Mouse (Mus musculus): ENCODE results near the gene Olfr68. TPM values are rescaled to one million over a fixed set of nuclear protein-coding genes. Genes with fewer than 3 reads are reported as not detected.
"Not testable (repeated sequence)": the region's sequence is repeated elsewhere in the genome, so short reads cannot be mapped to it uniquely, and the experiment has no call there.

Gene Olfr68
- polyA plus RNA-seq, 1 experiment: not detected

GRCm38 (mm10) chr7:103771494-103771893 lies 8.0 kb downstream of the Olfr68 start, which contains the start of gene Olfr69:
Gene Olfr69 (minus strand): TSS chr7:103771594.
- Histone ChIP-seq H3K4me3 (ENCODE audit: control insufficient read depth, insufficient read depth, low read length) (no peak within 1 kb of the TSS), H3K36me3 (ENCODE audit: control insufficient read depth, insufficient read depth, low read length) (no peaks in the 10 kb centered on the region), H3K27ac (ENCODE audit: control insufficient read depth, insufficient read depth, low read length) (no peak within 1 kb of the TSS), H3K4me1 (replicated peaks; ENCODE audit: control insufficient read depth, insufficient read depth, low read length) (no peaks in the 10 kb centered on the region), H3K27me3 (ENCODE audit: control insufficient read depth, insufficient read depth, low read length) (no peaks in the 10 kb centered on the region)
- DNase-seq: no peak
- WGBS: 90% methylated on average over 2 of the region's 2 CpGs
- no peak for TF ChIP-seq CTCF (IDR thresholded peaks at IDR 0.05; ENCODE audit: borderline replicate concordance, control insufficient read depth, extremely low read depth, insufficient read depth, low read length, poor library complexity)
- no peak for TF ChIP-seq POLR2A (IDR thresholded peaks at IDR 0.05; ENCODE audit: control insufficient read depth, extremely low read depth, insufficient read depth, low read length, poor library complexity)

GRCm38 (mm10) chr7:103767687-103768086 lies 11.8 kb downstream of the Olfr68 start:
- H3K36me3 ChIP-seq (ENCODE audit: control insufficient read depth, insufficient read depth, low read length); H3K27ac ChIP-seq (ENCODE audit: control insufficient read depth, insufficient read depth, low read length); H3K4me3 ChIP-seq (ENCODE audit: control insufficient read depth, insufficient read depth, low read length); DNase-seq; H3K27me3 ChIP-seq (ENCODE audit: control insufficient read depth, insufficient read depth, low read length); H3K4me1 ChIP-seq (replicated peaks; ENCODE audit: control insufficient read depth, insufficient read depth, low read length): not testable (repeated sequence)
- 96% methylated on average over 6 of the region's 6 CpGs for WGBS

- not testable (repeated sequence) for H3K27me3 ChIP-seq (ENCODE audit: control insufficient read depth, insufficient read depth, low read length); H3K36me3 ChIP-seq (ENCODE audit: control insufficient read depth, insufficient read depth, low read length); H3K4me3 ChIP-seq (ENCODE audit: control insufficient read depth, insufficient read depth, low read length); H3K4me1 ChIP-seq (replicated peaks; ENCODE audit: control insufficient read depth, insufficient read depth, low read length); DNase-seq; H3K27ac ChIP-seq (ENCODE audit: control insufficient read depth, insufficient read depth, low read length)
- WGBS: 20% methylated on average over 6 of the region's 6 CpGs
These were observed 17.3 kb downstream of the Olfr68 start for GRCm38 (mm10) chr7:103762212-103762611.

GRCm38 (mm10) chr7:103757233-103757632 lies 22.3 kb downstream of the Olfr68 start, which contains the start of gene Olfr630:
Gene Olfr630 (minus strand): TSS chr7:103757333.
- no peak for TF ChIP-seq POLR2A (IDR thresholded peaks at IDR 0.05; ENCODE audit: control insufficient read depth, extremely low read depth, insufficient read depth, low read length, poor library complexity)
- TF ChIP-seq CTCF (IDR thresholded peaks at IDR 0.05; ENCODE audit: borderline replicate concordance, control insufficient read depth, extremely low read depth, insufficient read depth, low read length, poor library complexity): no peak
- DNase-seq: no peak
- 67% methylated on average over 2 of the region's 2 CpGs for WGBS

GRCm38 (mm10) chr7:103744843-103745242 lies 34.7 kb downstream of the Olfr68 start, which contains the start of gene Olfr629:
Gene Olfr629 (minus strand): TSS chr7:103744943.
- WGBS: 96% methylated on average over 2 of the region's 2 CpGs
- Histone ChIP-seq H3K4me1 (replicated peaks; ENCODE audit: control insufficient read depth, insufficient read depth, low read length) (no peaks in the 10 kb centered on the region), H3K27me3 (ENCODE audit: control insufficient read depth, insufficient read depth, low read length) (no peaks in the 10 kb centered on the region), H3K27ac (ENCODE audit: control insufficient read depth, insufficient read depth, low read length) (no peak within 1 kb of the TSS), H3K4me3 (ENCODE audit: control insufficient read depth, insufficient read depth, low read length) (no peak within 1 kb of the TSS), H3K36me3 (ENCODE audit: control insufficient read depth, insufficient read depth, low read length) (no peaks in the 10 kb centered on the region)
- no peak for DNase-seq
- TF ChIP-seq POLR2A (IDR thresholded peaks at IDR 0.05; ENCODE audit: control insufficient read depth, extremely low read depth, insufficient read depth, low read length, poor library complexity) (no peak), CTCF (IDR thresholded peaks at IDR 0.05; ENCODE audit: borderline replicate concordance, control insufficient read depth, extremely low read depth, insufficient read depth, low read length, poor library complexity) (no peak)

More at GRCm38 (mm10) chr7:103757233-103757632, 22.3 kb downstream of the Olfr68 start, which contains the start of gene Olfr630:
- H3K36me3 ChIP-seq (ENCODE audit: control insufficient read depth, insufficient read depth, low read length): no peaks in the 10 kb centered on the region
- no peak within 1 kb of the TSS for H3K27ac ChIP-seq (ENCODE audit: control insufficient read depth, insufficient read depth, low read length)
- no peaks in the 10 kb centered on the region for H3K4me1 ChIP-seq (replicated peaks; ENCODE audit: control insufficient read depth, insufficient read depth, low read length)
- no peaks in the 10 kb centered on the region for H3K27me3 ChIP-seq (ENCODE audit: control insufficient read depth, insufficient read depth, low read length)
- H3K4me3 ChIP-seq (ENCODE audit: control insufficient read depth, insufficient read depth, low read length): no peak within 1 kb of the TSS

GRCm38 (mm10) chr7:103730074-103730473 lies 49.4 kb downstream of the Olfr68 start, which contains the start of gene Olfr628:
Gene Olfr628 (plus strand): TSS chr7:103730374.
- Histone ChIP-seq H3K4me1 (replicated peaks; ENCODE audit: control insufficient read depth, insufficient read depth, low read length) (no peaks in the 10 kb centered on the region), H3K4me3 (ENCODE audit: control insufficient read depth, insufficient read depth, low read length) (no peak within 1 kb of the TSS), H3K27me3 (ENCODE audit: control insufficient read depth, insufficient read depth, low read length) (no peaks in the 10 kb centered on the region), H3K36me3 (ENCODE audit: control insufficient read depth, insufficient read depth, low read length) (no peaks in the 10 kb centered on the region), H3K27ac (ENCODE audit: control insufficient read depth, insufficient read depth, low read length) (no peak within 1 kb of the TSS)
- DNase-seq: no peak
- 100% methylated on average over 1 of the region's 1 CpGs for WGBS
- TF ChIP-seq CTCF (IDR thresholded peaks at IDR 0.05; ENCODE audit: borderline replicate concordance, control insufficient read depth, extremely low read depth, insufficient read depth, low read length, poor library complexity): no peak

Other genes with a start within 250 kb of the Olfr68 start
- gene Olfr612, start 237.0 kb downstream of the Olfr68 start, polyA plus RNA-seq (2012; rRNA removed): not detected in 2 replicates
- not detected in 2 replicates for gene Olfr613, start 231.6 kb downstream of the Olfr68 start, polyA plus RNA-seq (2012; rRNA removed)
- gene Olfr615, start 223.6 kb downstream of the Olfr68 start, polyA plus RNA-seq (2012; rRNA removed): not detected in 2 replicates
- not detected in 2 replicates for gene Olfr616, start 210.6 kb downstream of the Olfr68 start, polyA plus RNA-seq (2012; rRNA removed)
- not detected in 2 replicates for gene Olfr617, start 206.6 kb downstream of the Olfr68 start, polyA plus RNA-seq (2012; rRNA removed)
- gene Olfr618, start 189.6 kb downstream of the Olfr68 start, polyA plus RNA-seq (2012; rRNA removed): not detected in 2 replicates
- not detected in 2 replicates for gene Olfr619, start 179.1 kb downstream of the Olfr68 start, polyA plus RNA-seq (2012; rRNA removed)
- gene Olfr620, start 167.2 kb downstream of the Olfr68 start, polyA plus RNA-seq (2012; rRNA removed): not detected in 2 replicates
- not detected in 2 replicates for gene Olfr622, start 137.0 kb downstream of the Olfr68 start, polyA plus RNA-seq (2012; rRNA removed)
- gene Olfr623, start 116.0 kb downstream of the Olfr68 start, polyA plus RNA-seq (2012; rRNA removed): not detected in 2 replicates
- 0.03 TPM in 1 of 2 replicates, not detected in the other for gene Olfr624, start 108.5 kb downstream of the Olfr68 start, polyA plus RNA-seq (2012; rRNA removed)
- not detected in 2 replicates for gene Olfr625-ps1, start 97.0 kb downstream of the Olfr68 start, polyA plus RNA-seq (2012; rRNA removed)
- gene Olfr243, start 65.0 kb downstream of the Olfr68 start, polyA plus RNA-seq (2012; rRNA removed): not detected in 2 replicates
- gene Olfr628, start 49.3 kb downstream of the Olfr68 start, polyA plus RNA-seq (2012; rRNA removed): not detected in 2 replicates
- not detected in 2 replicates for gene Olfr629, start 34.8 kb downstream of the Olfr68 start, polyA plus RNA-seq (2012; rRNA removed)
- not detected in 2 replicates for gene Olfr630, start 22.4 kb downstream of the Olfr68 start, polyA plus RNA-seq (2012; rRNA removed)
- gene Olfr69, start 8.1 kb downstream of the Olfr68 start, polyA plus RNA-seq (2012; rRNA removed): not detected in 2 replicates
- gene Olfr67, start 12.1 kb upstream of the Olfr68 start, polyA plus RNA-seq (2012; rRNA removed): not detected in 2 replicates
- gene Hbb-bt, start 34.3 kb upstream of the Olfr68 start, polyA plus RNA-seq (2012; rRNA removed): 168 and 261 TPM in 2 replicates
- 1,784 and 2,649 TPM in 2 replicates for gene Hbb-bs, start 48.4 kb upstream of the Olfr68 start, polyA plus RNA-seq (2012; rRNA removed)
- not detected in 2 replicates for gene Hbb-bh2, start 60.8 kb upstream of the Olfr68 start, polyA plus RNA-seq (2012; rRNA removed)
- gene Hbb-bh1, start 63.5 kb upstream of the Olfr68 start, polyA plus RNA-seq (2012; rRNA removed): 0.66 and 0.77 TPM in 2 replicates
- 1.1 and 1.4 TPM in 2 replicates for gene Hbb-y, start 73.5 kb upstream of the Olfr68 start, polyA plus RNA-seq (2012; rRNA removed)
- not detected in 2 replicates for gene Olfr66, start 106.6 kb upstream of the Olfr68 start, polyA plus RNA-seq (2012; rRNA removed)
- gene Olfr64, start 114.8 kb upstream of the Olfr68 start, polyA plus RNA-seq (2012; rRNA removed): not detected in 2 replicates
- gene Olfr65, start 123.8 kb upstream of the Olfr68 start, polyA plus RNA-seq (2012; rRNA removed): not detected in 2 replicates
- gene Olfr631, start 149.1 kb upstream of the Olfr68 start, polyA plus RNA-seq (2012; rRNA removed): not detected in 2 replicates
- gene Olfr632, start 154.6 kb upstream of the Olfr68 start, polyA plus RNA-seq (2012; rRNA removed): 0.07 TPM in 1 of 2 replicates, not detected in the other
- gene Olfr633, start 164.7 kb upstream of the Olfr68 start, polyA plus RNA-seq (2012; rRNA removed): not detected in 2 replicates
- gene Olfr635, start 191.5 kb upstream of the Olfr68 start, polyA plus RNA-seq (2012; rRNA removed): not detected in 2 replicates
- gene Olfr638, start 219.0 kb upstream of the Olfr68 start, polyA plus RNA-seq (2012; rRNA removed): not detected in 2 replicates
- not detected in 2 replicates for gene Olfr639, start 237.6 kb upstream of the Olfr68 start, polyA plus RNA-seq (2012; rRNA removed)
- not detected in 2 replicates for gene Olfr640, start 245.9 kb upstream of the Olfr68 start, polyA plus RNA-seq (2012; rRNA removed)